Mouse (Mus musculus) CH12.LX (cell line): ENCODE measurements around the gene Dqx1. TPM values are rescaled to one million over a fixed set of nuclear protein-coding genes. Genes with fewer than 3 reads are reported as not detected.

Source experiments
- DNase-seq: peaks from one replicate; pipeline ENCODE4 v3.0.0-alpha.2; 2013; ENCODE audit errors: extremely low read depth
- H3K27ac ChIP-seq: 2 replicates; pipeline ENCODE4 v1.5.1; 2012; ENCODE audit warnings: low read depth, mild to moderate bottlenecking, control low read depth, moderate library complexity; ENCODE audit not compliant: insufficient read depth
- H3K27me3 ChIP-seq: replicated peaks from 2 replicates; pipeline ENCODE3; 2012; ENCODE audit warnings: inconsistent platforms
- H3K36me3 ChIP-seq, 2 experiments: replicated peaks in 1 of 2; 2 replicates each; pipeline versions ENCODE3 to v1.6.1; 2012; ENCODE audit warnings: inconsistent platforms in 1 of 2, low read length in 1 of 2, mild to moderate bottlenecking in 1 of 2, mixed read lengths in 1 of 2, moderate library complexity in 1 of 2; ENCODE audit not compliant: control insufficient read depth in 1 of 2, insufficient read depth in 1 of 2
- H3K4me1 ChIP-seq, 2 experiments: 2 replicates each; pipeline ENCODE4 v1.6.1; 2012; ENCODE audit warnings: inconsistent platforms in 1 of 2, moderate library complexity in 1 of 2; ENCODE audit not compliant: insufficient read depth in 2 of 2, control insufficient read depth in 1 of 2
- H3K4me2 ChIP-seq: 2 replicates; pipeline ENCODE4 v1.6.1; 2012; ENCODE audit warnings: low read depth, mild to moderate bottlenecking, control low read depth; ENCODE audit not compliant: poor library complexity, insufficient read depth, severe bottlenecking
- H3K4me3 ChIP-seq, 3 experiments: fragments of 150-350 bp in 1 of 3; sonication (generic) in 1 of 3; replicated peaks in 1 of 3; 2 replicates each; pipeline versions ENCODE3 to v1.5.1; 2011 to 2012; ENCODE audit warnings: low read depth in 2 of 3, low read length in 2 of 3, mild to moderate bottlenecking in 2 of 3, moderate library complexity in 2 of 3, control low read depth in 1 of 3, improper control_type of control experiment in 1 of 3, inconsistent platforms in 1 of 3, mixed read lengths in 1 of 3; ENCODE audit not compliant: poor library complexity in 1 of 3
- H3K79me2 ChIP-seq: replicated peaks from 2 replicates; pipeline ENCODE4 v1.6.1; 2012; ENCODE audit warnings: mild to moderate bottlenecking, moderate library complexity; ENCODE audit not compliant: control insufficient read depth, poor library complexity, insufficient read depth, severe bottlenecking; ENCODE audit errors: extremely low read depth
- H3K9ac ChIP-seq: 2 replicates; pipeline ENCODE4 v1.6.1; 2012; ENCODE audit warnings: low read depth, mild to moderate bottlenecking, control low read depth, moderate library complexity; ENCODE audit not compliant: insufficient read depth
- H3K9me3 ChIP-seq: replicated peaks from 2 replicates; pipeline ENCODE3; 2012; ENCODE audit warnings: low read length, inconsistent platforms, mixed read lengths
- CHD1 ChIP-seq: IDR thresholded peaks from 2 replicates; pipeline ENCODE4 v1.6.1; 2012; ENCODE audit warnings: low read depth, low read length, improper control_type of control experiment, inconsistent platforms
- CHD2 ChIP-seq: IDR thresholded peaks from 2 replicates; pipeline ENCODE4 v1.6.1; 2011; ENCODE audit warnings: low read length, improper control_type of control experiment
- ETS1 ChIP-seq: conservative IDR thresholded peaks from 2 replicates; pipeline ENCODE4 v1.6.1; 2012; ENCODE audit warnings: low read depth, mild to moderate bottlenecking, inconsistent platforms, low read length, improper control_type of control experiment, moderate library complexity
- GABPA ChIP-seq: IDR thresholded peaks from 2 replicates; pipeline ENCODE4 v1.6.1; 2012; ENCODE audit warnings: low read depth, low read length, improper control_type of control experiment, inconsistent platforms; ENCODE audit not compliant: insufficient replicate concordance
- HCFC1 ChIP-seq: IDR thresholded peaks from 2 replicates; pipeline ENCODE4 v1.6.1; 2012; ENCODE audit warnings: low read depth, mild to moderate bottlenecking, inconsistent platforms, low read length, improper control_type of control experiment
- IRF4 ChIP-seq: IDR thresholded peaks from 2 replicates; pipeline ENCODE4 v1.6.1; 2014; ENCODE audit warnings: low read depth, mild to moderate bottlenecking, inconsistent platforms, low read length, improper control_type of control experiment
- MAX ChIP-seq: IDR thresholded peaks from 2 replicates; pipeline ENCODE4 v1.6.1; 2011; ENCODE audit warnings: low read length, improper control_type of control experiment
- MAZ ChIP-seq: IDR thresholded peaks from 2 replicates; pipeline ENCODE4 v1.6.1; 2012; ENCODE audit warnings: low read depth, mild to moderate bottlenecking, inconsistent platforms, low read length, improper control_type of control experiment, moderate library complexity
- NELFE ChIP-seq: IDR thresholded peaks from 2 replicates; pipeline ENCODE4 v1.6.1; 2011; ENCODE audit warnings: low read depth, low read length, improper control_type of control experiment
- POLR2A ChIP-seq: IDR thresholded peaks from 2 replicates; pipeline ENCODE4 v1.6.1; 2011; ENCODE audit warnings: low read depth, mild to moderate bottlenecking, improper control_type of control experiment, low read length
- RCOR1 ChIP-seq: conservative IDR thresholded peaks from 2 replicates; pipeline ENCODE4 v1.6.1; 2012; ENCODE audit warnings: low read depth, mild to moderate bottlenecking, inconsistent platforms, low read length, improper control_type of control experiment
- SMC3 ChIP-seq: IDR thresholded peaks from 2 replicates; pipeline ENCODE4 v1.6.1; 2011; ENCODE audit warnings: low read depth, low read length, improper control_type of control experiment
- TBP ChIP-seq: conservative IDR thresholded peaks from 2 replicates; pipeline ENCODE4 v1.6.1; 2011; ENCODE audit warnings: low read depth, low read length, improper control_type of control experiment
- TCF12 ChIP-seq: IDR thresholded peaks from 2 replicates; pipeline ENCODE4 v1.6.1; 2014; ENCODE audit warnings: low read depth, mild to moderate bottlenecking, inconsistent platforms, low read length, improper control_type of control experiment
- USF1 ChIP-seq: IDR thresholded peaks from 2 replicates; pipeline ENCODE4 v1.6.1; 2014; ENCODE audit warnings: low read depth, mild to moderate bottlenecking, inconsistent platforms, low read length, improper control_type of control experiment
- ZNF384 ChIP-seq: IDR thresholded peaks from 2 replicates; pipeline ENCODE4 v1.6.1; 2012; ENCODE audit warnings: low read depth, low read length, improper control_type of control experiment, inconsistent platforms
- dilution Hi-C: fragments of 300-500 bp; cut with MboI; formaldehyde crosslinking; loops from 2 replicates; pipeline ENCODE4 v1.14.3; 2020; ENCODE audit warnings: low sequenced_read_pairs; ENCODE audit not compliant: extremely low pct_unique_long_range_greater_than_20kb, extremely low pct_ligation_motif_present
- in situ Hi-C: fragments of 300-500 bp; cut with MboI; formaldehyde crosslinking; loops from 3 replicates; pipeline ENCODE4 v1.14.3; 2019; ENCODE audit warnings: low sequenced_read_pairs, low pct_ligation_motif_present, low pct_unique_long_range_greater_than_20kb, mixed read lengths
- polyA plus RNA-seq: library from polyadenylated mRNA; unstranded; fragments of >175 nt; gene quantifications from 2 replicates; pipeline ENCODE4 v1.2.1, GENCODE M21; 2012; ENCODE audit warnings: low read depth; ENCODE audit not compliant: insufficient read length
- total RNA-seq, 2 experiments: library from RNA; depleted of rRNA; stranded (reverse); fragments of 300-350 nt in 1 of 2; fragments of >200 nt in 1 of 2; gene quantifications; 2 replicates each; pipeline ENCODE4 v1.2.3; 2012 to 2014

Gene Dqx1
- total and polyA plus RNA-seq, 3 experiments = 1.3 to 2.9 (median 2.2) TPM

DNA sequence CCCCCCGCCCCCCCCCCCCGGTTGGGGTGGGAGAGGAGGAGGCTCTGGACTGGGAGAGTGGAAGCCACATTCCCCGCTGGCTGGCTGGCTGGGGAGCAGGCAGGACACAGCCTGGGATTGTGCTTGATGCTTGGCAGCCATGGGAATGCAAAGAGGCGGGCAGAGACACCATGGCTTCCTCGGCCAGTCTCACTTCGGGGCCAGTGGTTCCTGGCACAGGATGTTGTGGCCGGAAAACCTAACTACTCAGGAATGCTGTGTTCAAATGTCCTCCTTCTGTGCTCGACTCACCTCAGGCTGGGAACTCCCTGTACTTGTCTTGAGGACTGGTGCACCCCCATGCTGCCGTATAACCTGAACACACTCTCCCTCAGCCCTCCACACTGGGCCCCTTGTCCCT is 29.9 kb upstream of the Dqx1 start:
- peaks cover 13 to 35% of the 10 kb centered on the region in 2 experiments for H3K36me3 ChIP-seq
- no peaks in the 10 kb centered on the region for H3K27me3 ChIP-seq
- peaks cover 3% of the 10 kb centered on the region for H3K79me2 ChIP-seq
- no peak for DNase-seq
- H3K4me2 ChIP-seq = no peak overlapping the region
- H3K9me3 ChIP-seq = no peaks in the 10 kb centered on the region
- dilution Hi-C loops (no loop called here), in situ Hi-C loops (no loop called here)
- H3K27ac ChIP-seq = no peak overlapping the region
- no peak overlapping the region for H3K4me3 ChIP-seq
- no peak overlapping the region for H3K9ac ChIP-seq
- peaks cover 29 to 78% of the 10 kb centered on the region in 2 experiments for H3K4me1 ChIP-seq
- TF ChIP-seq IRF4 = no peak
- no peak for TF ChIP-seq POLR2A
- no peak for TF ChIP-seq CHD2
- TF ChIP-seq TCF12 = no peak
- no peak for TF ChIP-seq MAX
- TF ChIP-seq ETS1 = no peak
- no peak for TF ChIP-seq RCOR1
- TF ChIP-seq CHD1 = no peak
- no peak for TF ChIP-seq ZNF384

- Histone ChIP-seq H3K9ac (no peak overlapping the region), H3K79me2 (peaks cover 3% of the 10 kb centered on the region), H3K4me2 (no peak overlapping the region), H3K27ac (no peak overlapping the region), H3K36me3 (peaks cover 13 to 35% of the 10 kb centered on the region in 2 experiments), H3K27me3 (peaks cover 2% of the 10 kb centered on the region), H3K9me3 (no peaks in the 10 kb centered on the region)
- in situ Hi-C loops (no loop called here), dilution Hi-C loops (no loop called here)
- no peak for DNase-seq
- TF ChIP-seq GABPA = no peak
- TF ChIP-seq CHD2 = no peak
- no peak for TF ChIP-seq USF1
- TF ChIP-seq, all 38 proteins: peak for 0
- H3K4me1 ChIP-seq = peaks cover 26 to 70% of the 10 kb centered on the region in 2 experiments
- H3K4me3 ChIP-seq = no peak overlapping the region
Measured at GRCm38 (mm10) chr6:83029777-83030176, 27.9 kb upstream of the Dqx1 start.

DNA sequence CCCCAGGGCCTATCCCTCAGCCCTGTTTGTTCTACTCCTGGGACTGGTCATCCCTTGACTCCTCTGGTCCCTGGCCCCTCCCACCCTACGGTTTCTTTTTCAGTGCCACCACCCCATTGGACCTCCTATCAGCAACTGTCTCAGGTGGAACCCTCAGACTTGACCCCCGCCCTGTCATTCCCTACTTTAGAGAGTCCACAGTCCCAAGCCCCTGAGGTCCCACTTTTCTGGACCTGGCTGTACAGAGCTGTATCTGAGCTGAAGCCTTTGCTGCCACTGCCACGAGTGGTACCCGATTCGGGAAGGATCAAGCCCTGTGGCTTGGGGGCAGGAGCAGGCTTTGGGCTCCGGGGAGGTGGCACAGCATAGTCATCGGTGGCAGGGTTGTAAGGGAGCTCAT is 26.5 kb upstream of the Dqx1 start:
- no peak overlapping the region for H3K4me2 ChIP-seq
- dilution Hi-C loops = no loop called here
- no peaks in the 10 kb centered on the region for H3K9me3 ChIP-seq
- no peak for DNase-seq
- no peak overlapping the region for H3K27ac ChIP-seq
- H3K9ac ChIP-seq = no peak overlapping the region
- in situ Hi-C loops = no loop called here
- H3K36me3 ChIP-seq = peaks cover 13 to 35% of the 10 kb centered on the region in 2 experiments
- no peak overlapping the region for H3K4me3 ChIP-seq
- peaks cover 18 to 62% of the 10 kb centered on the region in 2 experiments for H3K4me1 ChIP-seq
- H3K79me2 ChIP-seq = peaks cover 3% of the 10 kb centered on the region
- peaks cover 8% of the 10 kb centered on the region for H3K27me3 ChIP-seq
- TF ChIP-seq MAZ = no peak
- TF ChIP-seq HCFC1 = no peak
- no peak for TF ChIP-seq ETS1
- no peak for TF ChIP-seq TBP
- no peak for TF ChIP-seq SMC3
- no peak for TF ChIP-seq NELFE
- TF ChIP-seq, all 38 proteins: peak for 0
